Mouse (Mus musculus) mouse embryonic stem cell (cell line): ENCODE measurements around the gene B230307C23Rik.
"Not testable (repeated sequence)": the region's sequence is repeated elsewhere in the genome, so short reads cannot be mapped to it uniquely, and the experiment has no call there.

Source experiments
- in situ Hi-C, 2 experiments: fragments of 300-500 bp; cut with MboI; formaldehyde crosslinking; loops; 1 replicate in 1 of 2; 3 replicates in 1 of 2; pipeline ENCODE4 v1.14.3; 2019 to 2020; ENCODE audit warnings: low sequenced_read_pairs in 2 of 2, low pct_unique_long_range_greater_than_20kb in 1 of 2, mixed read lengths in 1 of 2; ENCODE audit not compliant: unreplicated experiment in 1 of 2

B230307C23Rik gene

GRCm38 (mm10) chr16:97992477-97992876, 4.6 kb upstream of the B230307C23Rik start:
- in situ Hi-C loops = not testable (repeated sequence)

GRCm38 (mm10) chr16:97995849-97996615, 1.1 kb upstream of the B230307C23Rik start:
- in situ Hi-C loops = no loop called here

- in situ Hi-C loops = not testable (repeated sequence)
Measured at GRCm38 (mm10) chr16:97997383-97997731, 242 bp downstream of the B230307C23Rik start.

- in situ Hi-C loops = no loop called here
Measured at GRCm38 (mm10) chr16:98022081-98022480, 25.0 kb downstream of the B230307C23Rik start.

- in situ Hi-C loops = no loop called here
Measured at GRCm38 (mm10) chr16:98022657-98023345, 25.7 kb downstream of the B230307C23Rik start.

GRCm38 (mm10) chr16:98026186-98026585, 29.1 kb downstream of the B230307C23Rik start:
- in situ Hi-C loops = not testable (repeated sequence)

GRCm38 (mm10) chr16:98034971-98035370, 37.9 kb downstream of the B230307C23Rik start:
- in situ Hi-C loops = not testable (repeated sequence)

GRCm38 (mm10) chr16:98041676-98042075, 44.6 kb downstream of the B230307C23Rik start:
- in situ Hi-C loops = no loop called here

- in situ Hi-C loops = not testable (repeated sequence)
Measured at GRCm38 (mm10) chr16:98079382-98079781, 82.3 kb downstream of the B230307C23Rik start.

- in situ Hi-C loops = not testable (repeated sequence)
Measured at GRCm38 (mm10) chr16:98081140-98081539, 84.0 kb downstream of the B230307C23Rik start.
